Mouse (Mus musculus): ENCODE measurements around the gene Apobec2. TPM values are rescaled to one million over a fixed set of nuclear protein-coding genes. Genes with fewer than 3 reads are reported as not detected.

The Apobec2 gene
- polyA plus RNA-seq, 1 experiment from 2014 or later = 2.7 TPM

DNA sequence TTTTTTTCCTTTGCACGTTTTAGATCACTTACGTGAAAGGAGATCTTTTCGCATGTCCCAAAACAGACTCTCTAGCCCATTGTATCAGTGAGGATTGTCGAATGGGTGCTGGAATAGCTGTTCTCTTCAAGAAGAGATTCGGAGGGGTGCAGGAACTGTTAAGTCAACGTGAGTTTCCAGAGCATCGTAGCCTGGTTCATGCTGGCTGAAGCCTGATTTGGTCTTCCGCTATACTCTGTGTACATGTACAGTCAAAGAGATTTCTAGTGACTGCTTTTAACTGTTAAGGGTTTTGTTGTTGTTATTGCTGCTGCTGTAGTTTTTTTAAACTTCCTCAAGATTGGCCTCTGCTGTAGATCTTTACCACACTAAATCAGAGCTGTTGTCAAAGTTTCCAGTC, 21.5 kb downstream of the Apobec2 start:
- Histone ChIP-seq H3K4me1 (ENCODE audit: insufficient read depth, low read length) (peaks cover 25% of the 10 kb centered on the region), H3K27ac (ENCODE audit: low read length) (peak overlapping the region; percentile 100), H3K4me3 (ENCODE audit: low read length) (peak overlapping the region; percentile 94), H3K36me3 (ENCODE audit: insufficient read depth, low read length) (peaks cover 32% of the 10 kb centered on the region), H3K9me3 (ENCODE audit: low read length) (no peaks in the 10 kb centered on the region), H3K27me3 (ENCODE audit: insufficient read depth, low read length) (no peaks in the 10 kb centered on the region), H3K9ac (replicated peaks; ENCODE audit: low read length) (peak overlapping the region; percentile 92), H3K4me2 (replicated peaks; ENCODE audit: low read depth, low read length) (peak overlapping the region; percentile 73)
- ATAC-seq (ENCODE audit: low FRiP score, low TSS enrichment) = no peak
- 33% methylated on average over 8 of the region's 8 CpGs for WGBS

DNA sequence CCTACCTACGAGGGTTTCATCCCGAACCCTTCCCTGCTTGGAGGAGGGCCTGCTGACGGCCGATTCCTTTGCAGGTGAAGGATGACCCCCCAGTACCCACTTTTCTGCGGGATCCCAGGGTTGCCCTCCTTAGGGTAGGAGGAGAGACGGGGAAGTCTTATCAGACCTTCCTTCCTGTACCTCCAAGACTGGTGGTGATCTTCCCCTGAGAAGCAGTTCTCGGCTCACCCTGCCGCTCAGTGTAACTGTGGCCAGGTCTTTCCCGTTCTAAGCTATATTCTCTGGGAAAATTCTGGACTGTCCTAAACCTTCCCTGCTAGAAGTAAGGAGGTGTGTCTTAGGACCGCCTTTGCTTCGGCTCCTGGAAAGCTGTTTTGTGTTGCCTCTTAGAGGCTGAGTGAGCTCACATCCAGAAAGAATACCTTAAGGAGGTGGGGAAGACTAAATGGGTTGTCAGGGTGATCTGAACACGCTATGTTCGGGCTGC, 22.4 kb downstream of the Apobec2 start:
- peak; percentile 9 for ATAC-seq (ENCODE audit: low FRiP score, low TSS enrichment)
- WGBS = under 1% methylated on average over 13 of the region's 13 CpGs
- H3K4me3 ChIP-seq (ENCODE audit: low read length) = peak overlapping the region; percentile 94
- H3K9me3 ChIP-seq (ENCODE audit: low read length) = no peaks in the 10 kb centered on the region
- no peaks in the 10 kb centered on the region for H3K27me3 ChIP-seq (ENCODE audit: insufficient read depth, low read length)
- H3K4me2 ChIP-seq (replicated peaks; ENCODE audit: low read depth, low read length) = peak overlapping the region; percentile 73
- H3K36me3 ChIP-seq (ENCODE audit: insufficient read depth, low read length) = peaks cover 24% of the 10 kb centered on the region
- peak overlapping the region; percentile 92 for H3K9ac ChIP-seq (replicated peaks; ENCODE audit: low read length)
- H3K27ac ChIP-seq (ENCODE audit: low read length) = peak overlapping the region; percentile 100
- peaks cover 25% of the 10 kb centered on the region for H3K4me1 ChIP-seq (ENCODE audit: insufficient read depth, low read length)

DNA sequence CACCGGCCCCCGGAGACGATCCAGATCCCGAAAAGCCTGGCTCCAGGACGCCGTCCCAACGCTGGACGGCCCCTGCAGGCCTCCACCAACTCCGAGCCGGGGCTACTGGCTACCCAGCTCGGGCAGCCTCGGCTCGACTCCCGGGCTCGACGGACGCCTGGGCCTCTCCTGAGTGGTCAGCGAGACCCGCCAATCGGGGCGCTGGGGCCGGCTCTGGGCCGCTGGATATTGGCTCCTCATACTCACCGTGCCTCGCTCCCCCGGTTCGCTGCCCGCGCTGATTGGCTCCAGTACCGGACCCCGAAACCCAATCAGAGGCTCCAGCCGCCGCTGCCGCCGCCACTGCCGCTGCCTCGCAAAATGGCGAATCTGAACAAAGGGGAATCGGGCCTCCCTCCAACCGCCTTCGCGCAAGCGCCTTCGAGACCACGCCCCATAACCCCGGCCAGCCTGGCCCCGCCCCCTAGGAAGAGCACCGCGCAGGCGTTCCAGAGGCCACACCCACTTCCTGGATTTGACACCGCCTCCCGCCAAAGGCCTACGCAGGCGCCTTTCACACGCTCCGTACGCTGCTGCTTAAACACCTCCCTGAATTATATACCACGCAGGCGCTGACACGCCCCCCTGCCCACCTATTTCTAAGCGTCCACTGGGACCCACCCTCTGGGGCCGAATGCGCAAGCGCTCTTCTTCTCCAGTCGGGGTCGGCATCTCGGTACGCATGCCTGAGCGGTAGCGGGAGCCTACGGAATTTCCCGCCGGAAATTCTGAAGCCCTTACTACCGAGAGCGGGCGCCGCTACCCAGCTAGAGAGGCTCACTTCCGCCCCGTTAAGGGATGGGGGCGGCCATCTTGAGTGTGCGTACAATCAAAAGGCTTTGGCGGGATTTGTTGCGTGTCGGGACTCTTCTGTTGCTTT, 23.1 kb downstream of the Apobec2 start, which contains the start of the genes Nfya and Oard1:
Gene Nfya, minus strand, starts transcription at position 527 of the 919 bp plus-strand sequence.
Gene Oard1, plus strand, starts transcription at position 635 of the 919 bp plus-strand sequence.
- under 1% methylated on average over 84 of the region's 84 CpGs for WGBS
- H3K9ac ChIP-seq (replicated peaks; ENCODE audit: low read length) = peak within 1 kb of the TSS; percentile 100
- peak within 1 kb of the TSS; percentile 79 for H3K4me2 ChIP-seq (replicated peaks; ENCODE audit: low read depth, low read length)
- H3K27me3 ChIP-seq (ENCODE audit: insufficient read depth, low read length) = no peaks in the 10 kb centered on the region
- H3K9me3 ChIP-seq (ENCODE audit: low read length) = no peaks in the 10 kb centered on the region
- ATAC-seq (ENCODE audit: low FRiP score, low TSS enrichment) = peak; percentile 98
- H3K4me3 ChIP-seq (ENCODE audit: low read length) = peak within 1 kb of the TSS; percentile 94
- H3K27ac ChIP-seq (ENCODE audit: low read length) = peak within 1 kb of the TSS; percentile 100
- peaks cover 17% of the 10 kb centered on the region; the same call in 1 of the 2 replicates for H3K36me3 ChIP-seq (ENCODE audit: insufficient read depth, low read length)
- peaks cover 25% of the 10 kb centered on the region for H3K4me1 ChIP-seq (ENCODE audit: insufficient read depth, low read length)

GRCm38 (mm10) chr17:48408526-48409291, 24.0 kb downstream of the Apobec2 start:
- no peaks in the 10 kb centered on the region for H3K9me3 ChIP-seq (ENCODE audit: low read length)
- peaks cover 25% of the 10 kb centered on the region for H3K4me1 ChIP-seq (ENCODE audit: insufficient read depth, low read length)
- peak overlapping the region; percentile 100 for H3K9ac ChIP-seq (replicated peaks; ENCODE audit: low read length)
- H3K4me2 ChIP-seq (replicated peaks; ENCODE audit: low read depth, low read length) = peak overlapping the region; percentile 79
- H3K4me3 ChIP-seq (ENCODE audit: low read length) = peak overlapping the region; percentile 94
- WGBS = under 1% methylated on average over 44 of the region's 47 CpGs
- peak; percentile 36 for ATAC-seq (ENCODE audit: low FRiP score, low TSS enrichment)
- H3K27ac ChIP-seq (ENCODE audit: low read length) = peak overlapping the region; percentile 100
- no peaks in the 10 kb centered on the region for H3K27me3 ChIP-seq (ENCODE audit: insufficient read depth, low read length)
- H3K36me3 ChIP-seq (ENCODE audit: insufficient read depth, low read length) = peaks cover 14% of the 10 kb centered on the region; the same call in 1 of the 2 replicates

GRCm38 (mm10) chr17:48407910-48408525, 24.7 kb downstream of the Apobec2 start:
- ATAC-seq (ENCODE audit: low FRiP score, low TSS enrichment) = no peak
- no peaks in the 10 kb centered on the region for H3K27me3 ChIP-seq (ENCODE audit: insufficient read depth, low read length)
- H3K4me3 ChIP-seq (ENCODE audit: low read length) = peak overlapping the region; percentile 94
- H3K36me3 ChIP-seq (ENCODE audit: insufficient read depth, low read length) = peaks cover 11% of the 10 kb centered on the region; the same call in 1 of the 2 replicates
- 7% methylated on average over 8 of the region's 8 CpGs for WGBS
- peak overlapping the region; percentile 100 for H3K9ac ChIP-seq (replicated peaks; ENCODE audit: low read length)
- peaks cover 25% of the 10 kb centered on the region for H3K4me1 ChIP-seq (ENCODE audit: insufficient read depth, low read length)
- peak overlapping the region; percentile 100 for H3K27ac ChIP-seq (ENCODE audit: low read length)
- H3K9me3 ChIP-seq (ENCODE audit: low read length) = no peaks in the 10 kb centered on the region
- peak overlapping the region; percentile 79 for H3K4me2 ChIP-seq (replicated peaks; ENCODE audit: low read depth, low read length)

GRCm38 (mm10) chr17:48407154-48407553, 25.6 kb downstream of the Apobec2 start:
- Histone ChIP-seq H3K9ac (replicated peaks; ENCODE audit: low read length) (peak overlapping the region; percentile 100; the same call in 1 of the 2 replicates), H3K9me3 (ENCODE audit: low read length) (no peaks in the 10 kb centered on the region), H3K27ac (ENCODE audit: low read length) (no peak overlapping the region), H3K4me2 (replicated peaks; ENCODE audit: low read depth, low read length) (peak overlapping the region; percentile 79; the same call in 1 of the 2 replicates), H3K27me3 (ENCODE audit: insufficient read depth, low read length) (no peaks in the 10 kb centered on the region), H3K4me1 (ENCODE audit: insufficient read depth, low read length) (peaks cover 24% of the 10 kb centered on the region), H3K4me3 (ENCODE audit: low read length) (no peak overlapping the region), H3K36me3 (ENCODE audit: insufficient read depth, low read length) (peaks cover 4% of the 10 kb centered on the region)
- ATAC-seq (ENCODE audit: low FRiP score, low TSS enrichment) = no peak
- whole genome bisulfite sequencing = 87% methylated on average over 4 of the region's 4 CpGs

DNA sequence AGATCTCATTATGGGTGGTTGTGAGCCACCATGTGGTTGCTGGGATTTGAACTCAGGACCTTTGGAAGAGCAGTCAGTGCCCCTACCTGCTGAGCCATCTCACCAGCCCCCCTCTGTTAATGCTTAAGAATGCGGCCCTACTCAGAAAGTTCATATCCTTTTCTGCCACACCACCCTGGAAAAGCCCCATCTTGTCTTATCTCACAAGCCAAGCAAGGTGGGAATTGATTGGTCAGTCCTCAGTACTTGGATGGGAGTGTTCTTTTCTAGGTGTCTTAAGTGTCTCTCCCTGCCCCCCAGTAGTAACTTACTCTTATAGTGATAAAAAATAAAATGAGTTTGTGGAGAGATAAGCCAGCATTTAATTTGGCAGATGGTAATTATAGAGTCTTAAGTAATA, 28.0 kb downstream of the Apobec2 start:
- Histone ChIP-seq H3K4me1 (ENCODE audit: insufficient read depth, low read length) (peaks cover 12% of the 10 kb centered on the region), H3K27ac (ENCODE audit: low read length) (no peak overlapping the region), H3K27me3 (ENCODE audit: insufficient read depth, low read length) (no peaks in the 10 kb centered on the region), H3K9me3 (ENCODE audit: low read length) (no peaks in the 10 kb centered on the region), H3K9ac (replicated peaks; ENCODE audit: low read length) (no peak overlapping the region), H3K4me3 (ENCODE audit: low read length) (no peak overlapping the region), H3K4me2 (replicated peaks; ENCODE audit: low read depth, low read length) (no peak overlapping the region), H3K36me3 (ENCODE audit: insufficient read depth, low read length) (peaks cover 7% of the 10 kb centered on the region)
- 85% methylated on average over 1 of the region's 1 CpGs for WGBS
- ATAC-seq (ENCODE audit: low FRiP score, low TSS enrichment) = no peak

DNA sequence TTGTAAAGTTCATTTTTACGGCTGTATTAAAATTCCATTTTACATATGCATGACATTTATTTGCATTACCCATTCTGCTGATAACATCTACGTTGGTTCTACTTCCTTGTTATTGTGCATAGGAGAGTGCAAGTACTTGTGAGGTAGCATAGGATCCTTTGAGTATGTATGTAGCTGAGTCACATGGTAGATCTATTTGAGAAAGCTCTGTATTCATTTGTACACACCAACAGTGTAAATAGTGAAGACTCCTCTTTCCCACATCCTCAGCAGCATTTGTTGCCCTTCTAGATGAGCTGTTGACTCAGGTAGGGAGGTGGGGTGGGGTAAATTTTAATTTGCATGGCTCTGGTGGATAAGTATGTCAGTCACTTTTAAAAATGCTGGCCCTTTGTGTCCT, 28.9 kb downstream of the Apobec2 start:
- 81% methylated on average over 2 of the region's 2 CpGs for WGBS
- peaks cover 15% of the 10 kb centered on the region for H3K36me3 ChIP-seq (ENCODE audit: insufficient read depth, low read length)
- no peak overlapping the region for H3K4me2 ChIP-seq (replicated peaks; ENCODE audit: low read depth, low read length)
- peaks cover 12% of the 10 kb centered on the region for H3K4me1 ChIP-seq (ENCODE audit: insufficient read depth, low read length)
- H3K27me3 ChIP-seq (ENCODE audit: insufficient read depth, low read length) = no peaks in the 10 kb centered on the region
- no peak overlapping the region for H3K27ac ChIP-seq (ENCODE audit: low read length)
- no peak overlapping the region for H3K4me3 ChIP-seq (ENCODE audit: low read length)
- H3K9ac ChIP-seq (replicated peaks; ENCODE audit: low read length) = no peak overlapping the region
- no peak for ATAC-seq (ENCODE audit: low FRiP score, low TSS enrichment)
- H3K9me3 ChIP-seq (ENCODE audit: low read length) = no peaks in the 10 kb centered on the region

DNA sequence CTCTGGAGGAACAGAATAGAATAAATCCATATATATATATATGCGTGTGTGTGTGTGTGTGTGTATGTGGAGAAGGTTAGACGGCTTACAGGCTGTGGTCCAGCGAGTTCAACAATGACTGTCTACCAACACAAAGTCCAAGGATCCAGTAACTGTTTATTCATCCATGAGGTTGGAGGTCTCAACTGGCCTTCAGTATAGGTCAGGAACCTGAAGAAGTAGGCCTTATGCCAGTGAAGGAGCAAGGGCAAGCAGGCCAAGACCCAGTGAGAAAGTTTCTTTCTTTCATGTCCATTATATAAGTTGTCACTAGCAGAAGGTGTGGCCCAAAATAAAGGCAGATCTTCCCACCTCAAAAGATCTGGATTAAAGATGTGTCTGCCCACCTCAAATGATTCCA, 30.0 kb downstream of the Apobec2 start:
- Histone ChIP-seq H3K4me1 (ENCODE audit: insufficient read depth, low read length) (peaks cover 8% of the 10 kb centered on the region), H3K27ac (ENCODE audit: low read length) (no peak overlapping the region), H3K9ac (replicated peaks; ENCODE audit: low read length) (no peak overlapping the region), H3K36me3 (ENCODE audit: insufficient read depth, low read length) (peaks cover 21% of the 10 kb centered on the region), H3K4me2 (replicated peaks; ENCODE audit: low read depth, low read length) (no peak overlapping the region), H3K4me3 (ENCODE audit: low read length) (no peak overlapping the region), H3K9me3 (ENCODE audit: low read length) (no peaks in the 10 kb centered on the region), H3K27me3 (ENCODE audit: insufficient read depth, low read length) (no peaks in the 10 kb centered on the region)
- no peak for ATAC-seq (ENCODE audit: low FRiP score, low TSS enrichment)
- WGBS = 87% methylated on average over 3 of the region's 3 CpGs
